28 mouse cellular contexts compared by ENCODE assay signal in the genomic region with DNA sequence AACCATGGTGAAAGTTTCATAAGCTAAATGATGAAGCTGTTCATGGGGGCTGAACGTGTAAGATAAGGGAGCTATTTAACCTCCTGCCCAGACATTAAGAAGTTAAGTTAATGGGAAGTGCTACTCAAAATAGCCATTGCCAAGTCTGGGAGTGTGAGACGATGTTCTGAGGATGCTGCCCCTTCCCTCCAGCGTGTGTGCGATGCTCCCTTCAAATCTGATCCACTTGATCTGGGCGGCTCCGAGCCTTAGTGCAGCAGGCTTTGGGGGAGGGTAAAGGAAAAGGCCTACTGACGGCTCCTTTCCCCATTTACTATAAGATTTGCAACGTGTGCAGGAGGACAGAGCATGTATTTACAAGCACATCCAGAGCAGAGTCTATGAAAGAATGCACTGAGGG.
DNase-seq lines count a peak whose midpoint lies in the region; ATAC-seq and TF ChIP-seq lines count a peak whose summit lies in the region.
"Had no signal": no experiment of that assay in that cellular context is flagged by ENCODE, and none has a peak within 500 bp of the region (broad histone marks: within the 10 kb centered on the region; RNA-seq: fewer than 3 reads in every experiment).

No protein-coding gene starts in this region.

- peaks cover 26% of the 10 kb centered on the region for H3K4me1 ChIP-seq in heart, embryonic 12.5 days (replicated peaks)
- H3K4me1 ChIP-seq in lung, embryonic 14.5 days (ENCODE audit: insufficient read depth), result peaks cover 16% of the 10 kb centered on the region
- H3K4me1 ChIP-seq in midbrain, embryonic 11.5 days (ENCODE audit: control insufficient read depth, insufficient read depth, low read length), result no peaks in the 10 kb centered on the region
- H3K4me1 ChIP-seq in midbrain, embryonic 15.5 days, result no peaks in the 10 kb centered on the region

- intact Hi-C loops in heart, postnatal 10 days (cut with DNase I), result no loop called here

- no peak overlapping the region for H3K9ac ChIP-seq in heart, embryonic 12.5 days
- no peak overlapping the region for H3K9ac ChIP-seq in lung, embryonic 14.5 days
- no peak overlapping the region for H3K9ac ChIP-seq in midbrain, embryonic 11.5 days (ENCODE audit: low read length)
- H3K9ac ChIP-seq in midbrain, embryonic 15.5 days, result no peak overlapping the region
- H3K9ac ChIP-seq: embryonic facial prominence, embryonic 12.5 days; embryonic facial prominence, embryonic 15.5 days; forebrain, postnatal 0 days; heart, embryonic 15.5 days; hindbrain, embryonic 13.5 days; intestine, embryonic 15.5 days had no signal

- H3K4me3 ChIP-seq in heart, embryonic 12.5 days, result no peak overlapping the region
- H3K4me3 ChIP-seq in lung, embryonic 14.5 days (ENCODE audit: low read depth, low read length), result no peak overlapping the region
- no peak overlapping the region for H3K4me3 ChIP-seq in midbrain, embryonic 11.5 days (ENCODE audit: low read depth, low read length)
- no peak overlapping the region for H3K4me3 ChIP-seq in midbrain, embryonic 15.5 days
- H3K4me3 ChIP-seq: embryonic facial prominence, embryonic 12.5 days; embryonic facial prominence, embryonic 15.5 days; gastrocnemius, adult 2 months; heart, embryonic 15.5 days; hindbrain, embryonic 10.5 days; hindbrain, embryonic 13.5 days; intestine, embryonic 15.5 days had no signal

- H3K36me3 ChIP-seq in heart, embryonic 12.5 days, result no peaks in the 10 kb centered on the region
- no peaks in the 10 kb centered on the region for H3K36me3 ChIP-seq in lung, embryonic 14.5 days (ENCODE audit: insufficient read depth)
- H3K36me3 ChIP-seq in midbrain, embryonic 11.5 days (ENCODE audit: control insufficient read depth, insufficient read depth, low read length), result no peaks in the 10 kb centered on the region
- H3K36me3 ChIP-seq in midbrain, embryonic 15.5 days (replicated peaks), result no peaks in the 10 kb centered on the region
- H3K36me3 ChIP-seq: embryonic facial prominence, embryonic 12.5 days; embryonic facial prominence, embryonic 15.5 days; heart, embryonic 15.5 days; hindbrain, embryonic 10.5 days; hindbrain, embryonic 13.5 days; intestine, embryonic 15.5 days had no signal

- no peak for ATAC-seq in heart, embryonic 12.5 days (ENCODE audit: insufficient number of reproducible peaks, low FRiP score)
- peak; percentile 57 for ATAC-seq in lung, embryonic 14.5 days (ENCODE audit: insufficient read depth)
- no peak for ATAC-seq in midbrain, embryonic 11.5 days (ENCODE audit: low FRiP score)
- ATAC-seq in midbrain, embryonic 15.5 days (replicated peaks), result no peak
- ATAC-seq: activated CD4-positive, CD25-positive, alpha-beta regulatory T cell, adult 4 months; forebrain, embryonic 14.5 days; forebrain, postnatal 0 days; hindbrain, embryonic 16.5 days; intestine, embryonic 15.5 days had no signal

- 0 out of 2 replicates have a peak overlapping the region, but pooled peaks have one; percentile 3 for H3K4me2 ChIP-seq in heart, embryonic 12.5 days
- no peak overlapping the region for H3K4me2 ChIP-seq in lung, embryonic 14.5 days
- no peak overlapping the region for H3K4me2 ChIP-seq in midbrain, embryonic 11.5 days
- H3K4me2 ChIP-seq in midbrain, embryonic 15.5 days, result no peak overlapping the region
- H3K4me2 ChIP-seq: embryonic facial prominence, embryonic 12.5 days; embryonic facial prominence, embryonic 15.5 days; heart, embryonic 15.5 days; hindbrain, embryonic 13.5 days; intestine, embryonic 15.5 days had no signal

- H3K27ac ChIP-seq in heart, embryonic 12.5 days (ENCODE audit: poor library complexity, severe bottlenecking), result no peak overlapping the region
- peak overlapping the region; percentile 56 for H3K27ac ChIP-seq in lung, embryonic 14.5 days (ENCODE audit: low read depth)
- H3K27ac ChIP-seq in midbrain, embryonic 11.5 days (ENCODE audit: low read depth, low read length), result no peak overlapping the region
- no peak overlapping the region for H3K27ac ChIP-seq in midbrain, embryonic 15.5 days
- H3K27ac ChIP-seq: embryonic facial prominence, embryonic 12.5 days; embryonic facial prominence, embryonic 15.5 days; gastrocnemius, adult 2 months; heart, embryonic 15.5 days; hindbrain, embryonic 10.5 days; hindbrain, embryonic 13.5 days; intestine, embryonic 15.5 days had no signal

- TF ChIP-seq CTCF in lung, embryonic 14.5 days (IDR thresholded peaks at IDR 0.05; ENCODE audit: low read depth), result no peak

- WGBS in heart, embryonic 12.5 days, result 17% methylated on average over 8 of the region's 8 CpGs
- 14% methylated on average over 8 of the region's 8 CpGs for WGBS in lung, embryonic 14.5 days
- WGBS in midbrain, embryonic 11.5 days, result 50% methylated on average over 8 of the region's 8 CpGs
- WGBS in midbrain, embryonic 15.5 days, result 44% methylated on average over 8 of the region's 8 CpGs

- H3K9me3 ChIP-seq in heart, embryonic 12.5 days (replicated peaks), result no peaks in the 10 kb centered on the region
- no peaks in the 10 kb centered on the region for H3K9me3 ChIP-seq in lung, embryonic 14.5 days (ENCODE audit: low read depth, low read length)
- no peaks in the 10 kb centered on the region for H3K9me3 ChIP-seq in midbrain, embryonic 11.5 days (ENCODE audit: control insufficient read depth, low read length)
- H3K9me3 ChIP-seq in midbrain, embryonic 15.5 days, result no peaks in the 10 kb centered on the region
- H3K9me3 ChIP-seq: embryonic facial prominence, embryonic 12.5 days; embryonic facial prominence, embryonic 15.5 days; heart, embryonic 15.5 days; hindbrain, embryonic 10.5 days; hindbrain, embryonic 13.5 days; intestine, embryonic 15.5 days had no signal

- H3K27me3 ChIP-seq in heart, embryonic 12.5 days (replicated peaks), result no peaks in the 10 kb centered on the region
- no peaks in the 10 kb centered on the region for H3K27me3 ChIP-seq in lung, embryonic 14.5 days (ENCODE audit: insufficient read depth, low read length)
- H3K27me3 ChIP-seq in midbrain, embryonic 11.5 days (ENCODE audit: control insufficient read depth, insufficient read depth, low read length), result no peaks in the 10 kb centered on the region
- no peaks in the 10 kb centered on the region for H3K27me3 ChIP-seq in midbrain, embryonic 15.5 days (replicated peaks)
- H3K27me3 ChIP-seq: embryonic facial prominence, embryonic 12.5 days; embryonic facial prominence, embryonic 15.5 days; heart, embryonic 15.5 days; hindbrain, embryonic 13.5 days; intestine, embryonic 15.5 days had no signal

- peak; percentile 23 for DNase-seq in embryo, embryonic 11 days
- DNase-seq in embryo, embryonic 10 days (ENCODE audit: low spot score), result no peak
- no peak for DNase-seq in heart, postnatal 10 days
- DNase-seq in lung, embryonic 14.5 days, result peak; percentile 86
- no peak for DNase-seq in lung, postnatal 4 days
- peak; percentile 71 for DNase-seq in midbrain, embryonic 11.5 days (ENCODE audit: low spot score, missing footprints)
- DNase-seq: adrenal gland, adult 8-10 months; adrenal gland, postnatal 25 days; cerebellum, adult 11-12 months; cerebellum, adult 8-10 months; cerebellum, postnatal 10 days; cerebellum, postnatal 36 days; forebrain, postnatal 0 days; gastrocnemius, adult 2 months; gastrocnemius, postnatal 14 days; heart, adult 18-20 months; heart, postnatal 36 days had no signal

Comparison
In these comparisons a context has a peak if more than half of its experiments do, and no peak if none do; other contexts are left out.
1. DNase-seq: peak in embryo, embryonic 11 days (single experiment), lung, embryonic 14.5 days (single experiment) and midbrain, embryonic 11.5 days (single experiment); none in embryo, embryonic 10 days (single experiment), heart, postnatal 10 days (0 of 2) and lung, postnatal 4 days (0 of 2).